Mouse (Mus musculus): Measurements from ENCODE around the gene Sun1. TPM values are rescaled to one million over a fixed set of nuclear protein-coding genes. Genes with fewer than 3 reads are reported as not detected.

Sun1 gene
- total and polyA plus RNA-seq, 2 experiments from 2014 or later = 35.3 to 75.0 TPM

DNA sequence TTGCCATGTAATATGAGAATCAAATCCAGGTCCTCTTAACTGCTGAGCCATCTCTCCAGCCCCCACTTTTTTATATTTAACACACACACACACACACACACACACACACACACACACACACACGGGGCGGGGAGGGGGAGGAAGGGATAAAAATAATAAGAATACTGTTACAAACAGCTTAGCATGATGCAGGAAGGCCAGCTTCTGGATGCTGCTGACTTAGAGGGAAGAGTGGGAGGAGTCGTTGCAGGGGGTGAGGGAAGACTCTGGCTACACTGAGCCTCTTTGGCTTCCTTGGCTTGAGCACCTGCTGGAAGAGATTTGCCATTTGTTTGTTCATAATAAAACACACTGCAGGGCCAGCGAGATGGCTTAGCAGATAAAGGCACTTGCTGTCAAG is 15.5 kb upstream of the Sun1 start:
- no peak for ATAC-seq (ENCODE audit: low FRiP score)
- H3K4me3 ChIP-seq (ENCODE audit: low read depth, low read length) = no peak overlapping the region
- WGBS = 85% methylated on average over 4 of the region's 4 CpGs
- H3K36me3 ChIP-seq (ENCODE audit: insufficient read depth, low read length) = peaks cover 62% of the 10 kb centered on the region
- H3K9ac ChIP-seq (replicated peaks; ENCODE audit: low read length, poor library complexity, severe bottlenecking) = no peak overlapping the region
- DNase-seq (ENCODE audit: low spot score) = no peak
- no peaks in the 10 kb centered on the region for H3K4me1 ChIP-seq (ENCODE audit: insufficient read depth, low read length)
- no peak overlapping the region for H3K27ac ChIP-seq (ENCODE audit: low read depth, low read length)
- no peaks in the 10 kb centered on the region for H3K9me3 ChIP-seq (ENCODE audit: low read length)
- H3K27me3 ChIP-seq (ENCODE audit: insufficient read depth, low read length) = no peaks in the 10 kb centered on the region
- H3K4me2 ChIP-seq (ENCODE audit: low read depth, low read length, poor library complexity, severe bottlenecking) = no peak overlapping the region
- no peak for TF ChIP-seq CTCF (IDR thresholded peaks at IDR 0.05)

- no peak for TF ChIP-seq CTCF (IDR thresholded peaks at IDR 0.05)
- no peaks in the 10 kb centered on the region for H3K4me1 ChIP-seq (ENCODE audit: insufficient read depth, low read length)
- no peak overlapping the region for H3K27ac ChIP-seq (ENCODE audit: low read depth, low read length)
- DNase-seq (ENCODE audit: low spot score) (no peak), ATAC-seq (ENCODE audit: low FRiP score) (no peak)
- no peaks in the 10 kb centered on the region for H3K9me3 ChIP-seq (ENCODE audit: low read length)
- no peak overlapping the region for H3K4me3 ChIP-seq (ENCODE audit: low read depth, low read length)
- peaks cover 17% of the 10 kb centered on the region for H3K36me3 ChIP-seq (ENCODE audit: insufficient read depth, low read length)
- no peak overlapping the region for H3K4me2 ChIP-seq (ENCODE audit: low read depth, low read length, poor library complexity, severe bottlenecking)
- 94% methylated on average over 5 of the region's 5 CpGs for WGBS
- no peak overlapping the region for H3K9ac ChIP-seq (replicated peaks; ENCODE audit: low read length, poor library complexity, severe bottlenecking)
- no peaks in the 10 kb centered on the region for H3K27me3 ChIP-seq (ENCODE audit: insufficient read depth, low read length)
These were observed 10.7 kb upstream of the Sun1 start for GRCm38 (mm10) chr5:139189726-139190125.

GRCm38 (mm10) chr5:139190958-139191357 is 9.5 kb upstream of the Sun1 start:
- Histone ChIP-seq H3K4me1 (ENCODE audit: insufficient read depth, low read length) (no peaks in the 10 kb centered on the region), H3K9ac (replicated peaks; ENCODE audit: low read length, poor library complexity, severe bottlenecking) (no peak overlapping the region), H3K27ac (ENCODE audit: low read depth, low read length) (no peak overlapping the region), H3K4me2 (ENCODE audit: low read depth, low read length, poor library complexity, severe bottlenecking) (no peak overlapping the region), H3K36me3 (ENCODE audit: insufficient read depth, low read length) (peaks cover 10% of the 10 kb centered on the region; the same call in 1 of the 2 replicates), H3K27me3 (ENCODE audit: insufficient read depth, low read length) (no peaks in the 10 kb centered on the region), H3K9me3 (ENCODE audit: low read length) (no peaks in the 10 kb centered on the region), H3K4me3 (ENCODE audit: low read depth, low read length) (no peak overlapping the region)
- no peak for TF ChIP-seq CTCF (IDR thresholded peaks at IDR 0.05)
- WGBS = 76% methylated on average over 5 of the region's 5 CpGs
- ATAC-seq (ENCODE audit: low FRiP score) (no peak), DNase-seq (ENCODE audit: low spot score) (no peak)

GRCm38 (mm10) chr5:139198779-139199178 is 1.7 kb upstream of the Sun1 start:
- H3K27ac ChIP-seq (ENCODE audit: low read depth, low read length) = no peak overlapping the region
- H3K4me2 ChIP-seq (ENCODE audit: low read depth, low read length, poor library complexity, severe bottlenecking) = no peak overlapping the region
- 87% methylated on average over 3 of the region's 3 CpGs for WGBS
- DNase-seq (ENCODE audit: low spot score) (no peak), ATAC-seq (ENCODE audit: low FRiP score) (no peak)
- H3K4me1 ChIP-seq (ENCODE audit: insufficient read depth, low read length) = peaks cover 8% of the 10 kb centered on the region; the same call in 1 of the 2 replicates
- TF ChIP-seq CTCF (IDR thresholded peaks at IDR 0.05) = no peak
- H3K9ac ChIP-seq (replicated peaks; ENCODE audit: low read length, poor library complexity, severe bottlenecking) = no peak overlapping the region
- no peak overlapping the region for H3K4me3 ChIP-seq (ENCODE audit: low read depth, low read length)
- no peaks in the 10 kb centered on the region for H3K9me3 ChIP-seq (ENCODE audit: low read length)
- H3K27me3 ChIP-seq (ENCODE audit: insufficient read depth, low read length) = no peaks in the 10 kb centered on the region
- H3K36me3 ChIP-seq (ENCODE audit: insufficient read depth, low read length) = no peaks in the 10 kb centered on the region

- WGBS = 42% methylated on average over 2 of the region's 2 CpGs
- Histone ChIP-seq H3K27me3 (ENCODE audit: insufficient read depth, low read length) (no peaks in the 10 kb centered on the region), H3K4me2 (ENCODE audit: low read depth, low read length, poor library complexity, severe bottlenecking) (peak overlapping the region; percentile 68)
These were observed 822 bp upstream of the Sun1 start for GRCm38 (mm10) chr5:139199636-139199994.

GRCm38 (mm10) chr5:139200770-139201569 is 533 bp downstream of the Sun1 start:
- no peaks in the 10 kb centered on the region for H3K27me3 ChIP-seq (ENCODE audit: insufficient read depth, low read length)
- peak overlapping the region; percentile 68 for H3K4me2 ChIP-seq (ENCODE audit: low read depth, low read length, poor library complexity, severe bottlenecking)
- peak overlapping the region; percentile 91 for H3K9ac ChIP-seq (replicated peaks; ENCODE audit: low read length, poor library complexity, severe bottlenecking)
- no peaks in the 10 kb centered on the region for H3K36me3 ChIP-seq (ENCODE audit: insufficient read depth, low read length)
- ATAC-seq (ENCODE audit: low FRiP score) (peak; percentile 74), DNase-seq (ENCODE audit: low spot score) (no peak)
- H3K27ac ChIP-seq (ENCODE audit: low read depth, low read length) = peak overlapping the region; percentile 82
- peaks cover 8% of the 10 kb centered on the region; the same call in 1 of the 2 replicates for H3K4me1 ChIP-seq (ENCODE audit: insufficient read depth, low read length)
- H3K4me3 ChIP-seq (ENCODE audit: low read depth, low read length) = peak overlapping the region; percentile 91
- WGBS = under 1% methylated on average over 56 of the region's 57 CpGs
- TF ChIP-seq CTCF (IDR thresholded peaks at IDR 0.05) = no peak
- no peaks in the 10 kb centered on the region for H3K9me3 ChIP-seq (ENCODE audit: low read length)

More at GRCm38 (mm10) chr5:139199636-139199994, 822 bp upstream of the Sun1 start:
- peak overlapping the region; percentile 82 for H3K27ac ChIP-seq (ENCODE audit: low read depth, low read length)
- H3K9ac ChIP-seq (replicated peaks; ENCODE audit: low read length, poor library complexity, severe bottlenecking) = peak overlapping the region; percentile 74
- peak overlapping the region; percentile 91 for H3K4me3 ChIP-seq (ENCODE audit: low read depth, low read length)
- peaks cover 8% of the 10 kb centered on the region; the same call in 1 of the 2 replicates for H3K4me1 ChIP-seq (ENCODE audit: insufficient read depth, low read length)
- no peak for ATAC-seq (ENCODE audit: low FRiP score)
- DNase-seq (ENCODE audit: low spot score) = no peak
- H3K36me3 ChIP-seq (ENCODE audit: insufficient read depth, low read length) = no peaks in the 10 kb centered on the region
- H3K9me3 ChIP-seq (ENCODE audit: low read length) = no peaks in the 10 kb centered on the region
- no peak for TF ChIP-seq CTCF (IDR thresholded peaks at IDR 0.05)

Data from midbrain, postnatal 0 days (tissue).